Mouse (Mus musculus): ENCODE data around the gene Rac3.

The Rac3 gene

GRCm38 (mm10) chr11:120728530-120729240, 7.4 kb downstream of the Rac3 start:
- 79% methylated on average over 11 of the region's 11 CpGs for WGBS

- WGBS: 7% methylated on average over 18 of the region's 21 CpGs
Observed at GRCm38 (mm10) chr11:120729432-120730050, 8.3 kb downstream of the Rac3 start.

GRCm38 (mm10) chr11:120730331-120730870, 9.1 kb downstream of the Rac3 start:
- 89% methylated on average over 10 of the region's 10 CpGs for WGBS

GRCm38 (mm10) chr11:120731395-120731794, 10.1 kb downstream of the Rac3 start:
- 100% methylated on average over 1 of the region's 1 CpGs for WGBS

GRCm38 (mm10) chr11:120731858-120732680, 10.8 kb downstream of the Rac3 start, which contains the start of gene Cbr2:
Gene Cbr2 (minus strand): TSS chr11:120732114.
- WGBS: 79% methylated on average over 12 of the region's 12 CpGs

- 43% methylated on average over 6 of the region's 6 CpGs for WGBS
Observed at GRCm38 (mm10) chr11:120733521-120733920, 12.3 kb downstream of the Rac3 start.

- 81% methylated on average over 6 of the region's 6 CpGs for WGBS
Observed at GRCm38 (mm10) chr11:120736424-120736823, 15.2 kb downstream of the Rac3 start.

- 87% methylated on average over 5 of the region's 5 CpGs for WGBS
Observed at GRCm38 (mm10) chr11:120740981-120741380, 19.7 kb downstream of the Rac3 start.

- WGBS: 76% methylated on average over 7 of the region's 7 CpGs
Observed at GRCm38 (mm10) chr11:120744121-120744701, 22.9 kb downstream of the Rac3 start.

- WGBS: 79% methylated on average over 4 of the region's 4 CpGs
Observed at GRCm38 (mm10) chr11:120747974-120748373, 26.7 kb downstream of the Rac3 start.

- WGBS: 58% methylated on average over 8 of the region's 8 CpGs
Observed at GRCm38 (mm10) chr11:120749430-120749829, 28.2 kb downstream of the Rac3 start.

GRCm38 (mm10) chr11:120751606-120752005, 30.3 kb downstream of the Rac3 start:
- WGBS: 80% methylated on average over 4 of the region's 4 CpGs

- WGBS: 93% methylated on average over 9 of the region's 9 CpGs
Observed at GRCm38 (mm10) chr11:120760236-120760635, 39.0 kb downstream of the Rac3 start.

GRCm38 (mm10) chr11:120761811-120762671, 40.8 kb downstream of the Rac3 start:
- WGBS: 72% methylated on average over 14 of the region's 14 CpGs

- 15% methylated on average over 14 of the region's 14 CpGs for WGBS
Observed at GRCm38 (mm10) chr11:120762672-120763041, 41.4 kb downstream of the Rac3 start, which contains the start of gene Hmga1b. Gene Hmga1b (plus strand): TSS chr11:120762794.

- WGBS: 35% methylated on average over 8 of the region's 23 CpGs
Observed at GRCm38 (mm10) chr11:120763121-120763999, 42.1 kb downstream of the Rac3 start.

GRCm38 (mm10) chr11:120767023-120767422, 45.8 kb downstream of the Rac3 start:
- 88% methylated on average over 3 of the region's 7 CpGs for WGBS

- WGBS: 74% methylated on average over 1 of the region's 1 CpGs
Observed at GRCm38 (mm10) chr11:120768206-120768605, 46.9 kb downstream of the Rac3 start.

GRCm38 (mm10) chr11:120772749-120773148, 51.5 kb downstream of the Rac3 start:
- 83% methylated on average over 3 of the region's 3 CpGs for WGBS

Data from cerebral cortex, adult 2 months (tissue).